9 mouse cellular contexts compared by ENCODE assay signal in genomic region chr6:84139932-84140331, GRCm38 (mm10).
DNase-seq lines count a peak whose midpoint lies in the region; ATAC-seq lines count a peak whose summit lies in the region.
"Had no signal": no experiment of that assay in that cellular context is flagged by ENCODE, and none has a peak within 500 bp of the region (broad histone marks: within the 10 kb centered on the region; RNA-seq: fewer than 3 reads in every experiment).

No protein-coding gene starts in this region.

- no peaks in the 10 kb centered on the region for H3K4me1 ChIP-seq in kidney, embryonic 14.5 days (ENCODE audit: control insufficient read depth, insufficient read depth, low read length)

- no peak for ATAC-seq in kidney, embryonic 14.5 days (ENCODE audit: low FRiP score, low TSS enrichment)

- no peaks in the 10 kb centered on the region for H3K27me3 ChIP-seq in kidney, embryonic 14.5 days (ENCODE audit: control insufficient read depth, insufficient read depth, low read length)
- H3K27me3 ChIP-seq: limb, embryonic 13.5 days had no signal

- no peak overlapping the region for H3K27ac ChIP-seq in kidney, embryonic 14.5 days (ENCODE audit: low read depth, low read length)
- H3K27ac ChIP-seq: limb, embryonic 13.5 days had no signal

- intact Hi-C loops in gastrocnemius, postnatal 14 days (cut with DNase I; ENCODE audit: low total_unique reads), result no loop called here

- DNase-seq in kidney, adult 18-20 months, result peak; percentile 90
- DNase-seq in adrenal gland, adult 8-10 months, result peak; percentile 56
- DNase-seq in gastrocnemius, postnatal 14 days, result peak; percentile 80
- peak; percentile 93 to 96 for DNase-seq in kidney, postnatal 25 days
- DNase-seq in yolk sac, embryonic 10.5 days (ENCODE audit: low spot score), result no peak
- no peak for DNase-seq in spleen, postnatal 14 days (ENCODE audit: low spot score in 2 of 2)
- DNase-seq in thymus, postnatal 36 days, result no peak

- no peak overlapping the region for H3K4me2 ChIP-seq in kidney, embryonic 14.5 days (replicated peaks; ENCODE audit: low read depth, low read length)
- H3K4me2 ChIP-seq: limb, embryonic 13.5 days had no signal

- 73% methylated on average over 14 of the region's 14 CpGs for WGBS in kidney, embryonic 14.5 days

- no peak overlapping the region for H3K9ac ChIP-seq in kidney, embryonic 14.5 days (ENCODE audit: low read depth, low read length)
- H3K9ac ChIP-seq: limb, embryonic 13.5 days had no signal

- H3K36me3 ChIP-seq in kidney, embryonic 14.5 days (ENCODE audit: control insufficient read depth, insufficient read depth, low read length), result no peaks in the 10 kb centered on the region
- H3K36me3 ChIP-seq: limb, embryonic 13.5 days had no signal

- H3K4me3 ChIP-seq in kidney, embryonic 14.5 days (ENCODE audit: low read length), result no peak overlapping the region
- H3K4me3 ChIP-seq: limb, embryonic 13.5 days had no signal

- no peaks in the 10 kb centered on the region for H3K9me3 ChIP-seq in kidney, embryonic 14.5 days (ENCODE audit: control insufficient read depth, low read length)
- H3K9me3 ChIP-seq: limb, embryonic 13.5 days had no signal

Comparison
In these comparisons a context has a peak if more than half of its experiments do, and no peak if none do; other contexts are left out.
1. DNase-seq: peak in kidney, adult 18-20 months (single experiment), adrenal gland, adult 8-10 months (single experiment), gastrocnemius, postnatal 14 days (single experiment) and kidney, postnatal 25 days (2 of 2); none in yolk sac, embryonic 10.5 days (single experiment), spleen, postnatal 14 days (0 of 2) and thymus, postnatal 36 days (0 of 2).